Mouse (Mus musculus) urinary bladder, postnatal 14 days (tissue): ENCODE data around the gene Iah1.

Source experiments
- DNase-seq: peaks from one replicate; pipeline ENCODE4 v3.0.0; 2021; ENCODE audit warnings: low spot score

Iah1 gene

DNA sequence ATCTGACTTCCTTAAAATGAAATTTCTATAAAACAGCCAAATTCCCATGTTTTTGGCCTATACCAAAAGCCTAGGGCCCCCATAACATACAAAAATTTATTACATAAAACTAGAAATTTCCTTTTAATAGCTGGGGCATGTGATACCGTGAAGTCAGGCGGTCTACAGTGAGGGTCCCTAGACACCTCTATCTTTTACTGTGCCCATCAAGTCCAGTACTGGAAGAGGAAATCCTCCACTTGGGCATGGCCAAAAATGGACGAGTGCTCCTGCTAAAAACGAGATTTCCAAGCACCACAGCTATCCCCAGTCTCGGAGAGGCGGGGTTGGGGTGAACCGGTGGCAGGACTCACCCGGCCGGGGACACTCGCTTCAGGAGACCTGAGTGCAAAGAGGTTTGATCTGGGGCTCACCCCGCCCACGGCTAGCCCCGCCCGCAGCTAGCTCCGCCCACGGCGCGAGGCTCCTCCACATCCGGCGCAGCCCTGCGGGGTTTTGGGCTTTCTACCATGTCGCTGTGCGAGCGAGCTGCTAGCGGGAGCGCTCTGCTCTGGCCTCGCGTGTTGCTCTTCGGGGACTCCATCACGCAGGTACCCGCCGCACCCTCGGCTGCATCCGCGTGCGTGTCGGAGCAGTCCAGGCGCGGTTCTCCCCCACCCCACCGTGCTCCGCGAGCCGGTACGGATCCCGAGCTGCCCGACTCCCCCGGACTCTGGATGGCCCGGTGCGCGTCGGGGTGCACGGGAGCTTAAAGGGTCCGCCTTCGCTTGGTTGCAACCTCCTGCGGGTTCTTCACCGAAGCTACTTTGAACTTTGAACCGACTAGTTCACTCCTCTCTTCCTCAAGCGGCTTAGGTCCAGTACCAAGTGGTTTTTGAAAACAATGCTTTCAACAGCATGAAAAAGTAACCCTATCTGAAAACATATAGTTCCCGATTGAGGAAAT, at the start of gene Iah1:
Gene Iah1, plus strand, starts transcription at position 467 of the 946 bp plus-strand sequence.
- peak; percentile 88 for DNase-seq

DNA sequence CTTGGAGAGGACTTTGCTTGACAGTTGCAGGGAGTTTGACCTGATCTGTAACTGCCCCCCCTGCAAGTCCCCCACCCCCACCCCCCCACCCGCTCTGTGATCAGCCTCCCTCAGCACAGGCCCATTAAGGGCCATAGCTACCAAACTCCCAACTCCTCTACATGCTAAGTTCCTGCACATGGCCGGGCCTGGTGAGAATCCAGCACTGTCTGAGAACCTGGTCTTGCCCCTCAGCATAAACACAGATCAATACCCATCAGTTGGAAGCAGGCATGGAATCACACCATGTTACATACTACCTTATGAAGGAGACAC, 49.4 kb upstream of the Iah1 start:
- no peak for DNase-seq

GRCm38 (mm10) chr12:21268083-21268616, 48.0 kb upstream of the Iah1 start:
- DNase-seq: no peak

DNA sequence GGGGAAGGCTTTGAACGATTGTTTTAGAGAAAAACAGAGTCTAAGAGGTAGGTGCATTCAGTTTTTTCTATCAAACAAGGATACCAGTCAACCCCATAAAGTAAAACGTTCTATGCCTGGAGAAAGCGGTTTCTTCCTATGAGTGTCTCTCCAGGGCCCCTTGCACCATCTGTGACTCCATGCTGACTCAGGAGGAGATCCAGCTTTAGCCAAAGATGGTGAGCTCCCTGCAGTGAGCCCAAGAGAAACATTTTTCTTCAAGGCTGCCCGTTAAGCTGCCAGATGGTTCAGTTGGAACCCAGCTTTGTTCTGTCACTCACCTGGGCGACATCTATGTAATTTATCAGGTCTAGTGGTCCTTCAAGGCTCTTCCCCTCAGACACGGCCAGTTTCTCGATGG, 41.7 kb upstream of the Iah1 start:
- DNase-seq: no peak

DNA sequence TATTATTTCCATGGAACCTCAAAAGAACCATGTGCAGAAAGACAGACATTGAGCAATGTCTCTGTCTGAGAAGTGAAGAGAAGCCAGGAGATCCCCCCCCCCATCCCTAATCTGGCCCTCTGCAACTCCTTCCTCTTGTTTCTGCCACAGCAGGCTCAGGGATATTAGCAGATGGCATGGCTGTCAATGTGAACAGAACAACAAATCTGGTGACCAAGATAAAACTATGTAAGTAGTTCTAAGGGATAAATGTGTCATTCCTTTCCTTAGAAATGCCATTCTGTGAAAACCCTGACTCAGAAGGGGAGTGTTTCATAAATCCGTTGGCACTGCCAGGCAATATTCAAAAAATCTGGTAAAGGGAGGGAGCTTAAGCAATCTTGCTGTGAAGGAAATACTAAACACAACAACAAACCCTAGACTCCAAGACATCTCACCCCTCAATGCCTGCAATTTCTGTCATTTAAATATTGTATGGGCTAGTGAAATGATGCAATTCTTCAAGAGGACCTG, 38.8 kb upstream of the Iah1 start:
- no peak for DNase-seq

- DNase-seq: no peak
These were observed 31.3 kb upstream of the Iah1 start, which contains the start of gene Cpsf3 for GRCm38 (mm10) chr12:21284761-21285441. Gene Cpsf3, plus strand, starts transcription at chr12:21285391.

GRCm38 (mm10) chr12:21285508-21286242, 30.5 kb upstream of the Iah1 start:
- no peak for DNase-seq

DNA sequence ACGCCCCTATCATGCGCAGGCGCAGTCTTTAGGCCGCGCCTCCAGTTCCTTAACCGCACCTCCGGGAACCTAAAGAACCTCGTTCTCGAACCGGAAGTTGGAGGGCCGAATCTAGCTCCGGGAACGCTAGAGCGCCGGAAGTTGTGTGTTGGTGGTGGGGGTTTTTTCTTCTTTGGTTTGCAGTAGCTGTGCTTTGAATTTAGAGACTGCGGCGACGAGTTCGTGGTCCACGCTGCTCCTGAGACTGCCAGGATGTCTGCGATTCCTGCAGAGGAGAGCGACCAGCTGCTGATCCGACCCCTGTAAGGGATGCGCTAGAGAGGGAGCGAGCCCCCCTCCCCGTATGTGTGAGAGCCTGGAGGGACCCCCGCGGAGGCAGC, 30.0 kb upstream of the Iah1 start, which contains the start of gene Itgb1bp1:
Gene Itgb1bp1, minus strand, starts transcription at position 42 of the 380 bp plus-strand sequence.
- peak; percentile 99 for DNase-seq

DNA sequence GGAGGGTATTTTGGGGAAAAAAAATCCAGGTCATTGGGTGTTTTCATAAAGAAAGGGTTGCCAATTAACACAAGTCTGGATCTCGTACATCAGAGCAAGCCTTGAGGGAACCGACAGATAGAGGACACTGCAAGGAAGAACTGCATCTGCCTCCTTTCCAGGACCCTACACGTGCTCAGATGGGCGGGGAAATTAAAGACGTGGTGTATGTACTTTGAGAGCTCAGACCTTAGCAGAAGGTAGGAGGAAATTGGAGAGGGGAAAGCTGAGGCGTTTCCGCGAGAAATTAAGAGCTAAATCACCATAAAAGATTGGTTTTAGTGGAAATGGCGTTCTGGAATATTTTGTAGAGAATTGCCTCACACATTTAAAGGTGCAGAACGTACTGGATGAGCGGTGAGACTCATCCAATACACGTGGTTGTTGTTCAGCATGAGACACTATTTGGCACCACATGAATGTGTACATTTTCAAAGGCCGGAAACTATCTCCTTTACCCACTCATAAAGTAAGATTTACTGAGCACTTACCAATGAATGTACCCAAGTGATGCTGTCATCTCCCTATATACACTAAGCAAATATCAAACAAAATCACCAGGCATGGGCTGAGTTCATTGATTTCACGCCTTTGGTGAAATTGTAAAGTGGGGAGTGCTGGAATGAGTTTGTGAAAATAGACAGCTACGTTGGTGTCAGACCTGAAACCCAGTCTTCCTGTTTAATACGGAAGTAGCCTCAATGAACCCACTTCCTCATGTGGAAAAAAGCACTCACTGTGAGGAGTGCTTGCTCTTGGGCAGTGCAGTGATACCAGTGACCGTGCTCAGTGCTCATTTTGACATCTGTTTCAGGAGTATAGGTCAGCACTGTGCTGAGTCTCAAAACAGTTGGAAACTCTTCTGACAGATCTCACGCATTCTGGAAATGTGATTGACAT, 29.2 kb upstream of the Iah1 start:
- peak; percentile 11 for DNase-seq

- DNase-seq: no peak
These were observed 27.3 kb upstream of the Iah1 start for GRCm38 (mm10) chr12:21288716-21289395.

- DNase-seq: no peak
These were observed 26.5 kb upstream of the Iah1 start for GRCm38 (mm10) chr12:21289651-21290050.

DNA sequence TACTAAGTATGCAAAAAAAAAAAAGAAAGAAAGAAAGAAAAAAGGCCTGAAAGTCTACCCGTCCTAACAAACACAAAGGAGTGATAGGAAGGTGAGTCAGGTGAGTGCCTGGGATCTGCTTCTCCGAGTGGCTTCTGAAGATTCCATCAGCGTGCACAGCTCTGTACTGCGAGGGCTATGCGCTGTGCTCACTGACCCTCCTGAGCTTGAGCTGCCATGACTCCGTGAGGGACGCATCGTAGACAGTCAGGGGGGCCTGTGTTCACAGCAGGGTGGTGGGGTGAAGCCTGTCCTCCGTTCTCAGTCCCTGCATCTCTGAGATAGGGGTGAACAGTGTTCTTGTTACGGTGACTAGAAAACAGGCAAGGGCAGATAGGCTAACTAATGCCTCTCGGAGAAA, 17.3 kb upstream of the Iah1 start:
- DNase-seq: no peak

DNA sequence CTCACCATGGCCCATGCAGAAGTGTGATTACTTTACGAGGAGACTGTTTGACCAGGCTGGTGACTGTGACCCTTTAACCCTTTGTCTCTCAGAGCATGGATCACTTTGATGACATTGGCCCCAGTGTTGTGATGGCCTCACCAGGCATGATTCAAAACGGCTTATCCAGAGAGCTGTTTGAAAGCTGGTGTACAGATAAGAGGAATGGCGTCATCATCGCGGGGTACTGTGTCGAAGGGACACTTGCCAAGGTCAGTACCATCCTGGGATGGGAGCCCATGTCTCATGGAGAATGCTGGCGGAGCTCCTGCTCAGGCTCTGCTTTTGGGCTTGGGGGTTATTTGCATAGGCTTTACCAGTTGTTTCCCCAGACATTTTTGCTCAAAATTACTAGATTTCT, 14.9 kb upstream of the Iah1 start:
- no peak for DNase-seq

DNA sequence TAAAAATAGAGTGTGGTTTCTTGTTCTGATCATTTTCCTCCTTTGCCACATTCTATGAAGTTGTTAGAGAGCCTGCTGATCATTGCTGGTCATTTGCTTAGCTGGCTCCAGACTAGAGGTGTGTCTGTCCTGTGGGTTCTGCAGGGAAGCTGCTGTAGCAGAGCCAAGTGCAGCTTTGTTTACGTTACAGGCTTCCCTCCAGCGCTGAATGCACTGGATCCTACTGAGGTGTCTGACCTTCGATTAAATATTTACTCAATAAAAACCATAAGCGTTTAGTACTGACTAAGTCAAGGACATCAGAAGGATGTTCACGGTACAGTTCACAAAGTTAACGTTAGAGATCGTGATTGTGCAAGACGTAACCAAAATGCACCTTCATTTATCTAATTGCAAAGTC, 14.3 kb upstream of the Iah1 start:
- no peak for DNase-seq

GRCm38 (mm10) chr12:21302361-21302783, 13.8 kb upstream of the Iah1 start:
- DNase-seq: no peak

DNA sequence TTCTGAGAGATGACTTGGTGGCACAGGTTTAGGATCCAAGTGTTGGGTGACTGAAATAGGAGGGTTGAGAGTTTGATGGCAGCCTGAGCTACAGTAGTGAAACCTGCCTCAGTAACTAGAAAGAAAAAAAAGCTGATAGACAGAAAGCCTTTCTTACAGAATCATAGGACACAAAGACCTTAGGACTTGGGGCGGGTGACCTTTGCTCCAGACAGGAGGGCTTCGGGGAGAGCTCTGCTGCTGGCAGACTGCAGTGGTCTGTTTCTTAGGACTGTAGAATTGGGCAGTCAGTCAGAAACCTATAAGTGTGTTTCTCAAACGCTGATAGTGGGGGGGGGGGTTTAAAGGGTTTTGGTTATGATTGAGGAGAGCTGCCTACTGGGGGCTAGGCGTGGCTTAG, 10.4 kb upstream of the Iah1 start:
- no peak for DNase-seq

DNA sequence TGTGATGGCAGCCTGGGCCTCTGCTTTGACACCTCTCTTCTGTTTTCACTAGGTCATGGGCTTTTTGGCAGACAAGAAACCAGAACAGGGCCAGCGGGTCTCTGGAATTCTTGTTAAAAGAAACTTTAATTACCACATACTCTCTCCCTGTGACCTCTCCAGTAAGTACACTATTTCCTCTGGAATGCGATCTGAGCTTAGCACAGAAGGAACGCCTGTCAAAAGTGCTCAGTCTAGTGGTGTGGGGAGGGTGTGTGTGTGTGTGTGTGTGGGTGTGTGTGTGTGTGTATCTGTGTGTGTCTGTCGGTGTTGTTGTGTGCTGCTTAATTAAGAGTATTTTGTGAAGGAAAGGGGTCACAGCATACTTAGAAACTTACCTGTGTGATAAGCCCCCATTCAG, 9.5 kb upstream of the Iah1 start:
- DNase-seq: no peak

DNA sequence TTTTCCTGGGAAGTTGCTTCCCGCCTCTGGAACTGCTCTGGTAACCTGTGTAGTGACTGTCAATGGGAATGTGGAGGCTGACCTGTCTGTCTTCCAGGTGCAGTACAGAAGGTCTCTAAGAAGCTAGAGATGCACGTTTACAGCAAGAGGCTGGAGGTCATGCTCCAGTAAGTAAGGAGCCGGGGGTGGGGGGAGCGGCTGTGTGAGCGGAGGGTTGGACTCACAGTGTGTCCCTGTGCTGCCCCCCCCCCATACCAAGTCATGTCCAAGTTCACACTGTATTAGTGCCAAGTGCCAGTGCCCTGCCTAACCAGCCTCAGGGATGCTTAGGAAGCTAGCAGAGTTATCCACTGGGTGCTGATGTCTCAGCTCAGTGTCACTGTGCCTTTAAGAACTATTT, 4.0 kb upstream of the Iah1 start:
- no peak for DNase-seq

GRCm38 (mm10) chr12:21316869-21317265, 678 bp downstream of the Iah1 start:
- peak; percentile 40 for DNase-seq

GRCm38 (mm10) chr12:21318143-21318895, 2.1 kb downstream of the Iah1 start:
- DNase-seq: peak; percentile 73
